Mouse (Mus musculus) mouse embryonic stem cell (cell line): Measurements from ENCODE around the gene Uchl3.

Experiments
- in situ Hi-C, 2 experiments: fragments of 300-500 bp; cut with MboI; formaldehyde crosslinking; loops; 1 replicate in 1 of 2; 3 replicates in 1 of 2; pipeline ENCODE4 v1.14.3; 2019 to 2020; ENCODE audit warnings: low sequenced_read_pairs in 2 of 2, low pct_unique_long_range_greater_than_20kb in 1 of 2, mixed read lengths in 1 of 2; ENCODE audit not compliant: unreplicated experiment in 1 of 2

The Uchl3 gene

DNA sequence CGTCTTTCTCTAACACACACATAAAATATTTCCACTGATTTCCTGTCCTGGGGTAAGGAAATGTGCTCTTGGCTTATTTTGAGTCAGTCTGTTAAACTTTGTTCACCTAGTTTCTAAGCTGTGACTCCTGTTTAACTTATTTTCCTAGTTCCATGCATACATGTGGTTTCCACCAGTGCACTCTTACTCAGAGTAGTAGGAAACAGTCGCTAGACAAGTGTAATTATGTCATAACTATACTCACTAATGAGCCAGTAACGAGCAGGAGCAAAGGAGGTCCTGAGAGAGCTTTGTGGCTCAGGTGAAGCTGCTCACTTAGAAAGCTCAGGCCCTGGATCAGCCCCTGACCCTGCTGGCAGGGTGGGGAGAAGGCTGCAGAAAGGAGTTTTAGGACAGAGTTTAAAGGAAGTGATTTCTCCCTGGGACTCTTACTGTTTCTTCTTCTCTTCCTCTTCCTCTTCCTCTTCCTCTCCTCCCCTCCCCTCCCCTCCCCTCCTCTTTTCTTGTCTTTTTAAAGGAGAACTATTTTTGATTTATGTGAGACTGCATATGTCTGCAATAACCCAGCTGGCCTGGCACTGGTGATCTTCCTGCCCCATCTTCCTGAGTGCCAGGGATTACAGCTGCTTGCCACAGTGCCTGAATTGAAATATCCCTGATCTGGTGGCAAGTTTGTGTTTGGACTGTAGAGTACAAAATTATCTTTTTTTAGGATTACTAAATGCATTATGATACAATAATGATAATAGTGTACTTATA lies 8.1 kb downstream of the Uchl3 start:
- in situ Hi-C loops = no loop called here

DNA sequence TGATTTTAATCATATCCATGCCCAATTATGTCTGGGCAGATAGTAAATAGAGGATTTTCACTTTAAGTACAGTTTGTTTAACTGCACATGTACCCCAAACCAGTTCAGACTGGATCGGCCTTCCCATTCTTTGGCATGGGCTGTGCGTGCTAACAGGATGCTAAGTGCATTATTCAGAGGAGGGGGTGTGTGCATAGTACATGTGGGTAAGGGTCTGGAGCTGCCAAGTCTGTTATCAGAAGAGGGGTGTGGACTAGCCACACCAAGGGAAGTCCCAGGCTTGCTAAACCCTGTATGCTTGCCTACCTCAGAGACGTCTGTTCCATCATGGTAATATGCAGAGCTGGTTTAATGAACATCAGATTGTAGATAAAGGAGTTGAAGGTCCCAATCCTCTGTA lies 10.5 kb downstream of the Uchl3 start:
- in situ Hi-C loops = no loop called here

GRCm38 (mm10) chr14:101666056-101666455 lies 12.3 kb downstream of the Uchl3 start:
- in situ Hi-C loops = no loop called here

DNA sequence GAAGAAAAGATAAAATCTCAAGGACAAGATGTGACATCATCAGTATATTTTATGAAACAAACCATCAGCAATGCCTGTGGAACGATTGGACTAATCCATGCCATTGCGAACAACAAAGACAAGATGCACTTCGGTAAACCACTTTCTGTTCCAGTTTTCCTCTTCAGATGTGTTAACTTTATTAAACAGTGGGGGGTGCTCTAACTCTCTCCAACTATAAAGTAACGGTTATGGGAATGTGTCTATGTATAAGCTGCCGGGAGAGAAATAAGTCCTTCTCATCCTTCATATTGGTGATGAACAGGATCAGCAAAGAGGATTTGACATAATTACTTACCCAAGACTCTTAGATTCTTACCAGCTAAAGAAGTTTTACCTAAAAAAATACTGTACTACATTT lies 12.8 kb downstream of the Uchl3 start:
- in situ Hi-C loops = no loop called here

- in situ Hi-C loops = no loop called here
Observed at GRCm38 (mm10) chr14:101668626-101669025, 14.9 kb downstream of the Uchl3 start.

DNA sequence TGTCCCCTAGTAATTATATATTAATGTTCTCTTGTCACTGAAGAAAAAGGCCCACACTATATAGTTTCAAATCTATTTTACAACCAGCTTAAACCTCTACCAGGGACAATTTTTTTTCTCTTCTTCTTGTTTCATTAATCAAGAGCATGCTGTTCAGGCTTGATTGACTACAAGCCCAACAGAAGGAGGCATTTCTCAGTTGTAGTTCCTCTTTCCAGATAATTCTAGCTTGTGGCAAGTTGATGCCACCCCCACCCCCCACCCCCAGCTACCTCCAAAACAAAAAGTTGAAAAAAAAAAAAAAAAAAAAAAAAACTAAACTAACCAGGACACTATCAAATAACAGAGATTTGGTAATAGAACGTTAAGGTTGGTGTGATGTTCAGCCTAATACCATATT lies 18.5 kb downstream of the Uchl3 start:
- in situ Hi-C loops = no loop called here

GRCm38 (mm10) chr14:101687696-101688095 lies 33.9 kb downstream of the Uchl3 start:
- in situ Hi-C loops = no loop called here

DNA sequence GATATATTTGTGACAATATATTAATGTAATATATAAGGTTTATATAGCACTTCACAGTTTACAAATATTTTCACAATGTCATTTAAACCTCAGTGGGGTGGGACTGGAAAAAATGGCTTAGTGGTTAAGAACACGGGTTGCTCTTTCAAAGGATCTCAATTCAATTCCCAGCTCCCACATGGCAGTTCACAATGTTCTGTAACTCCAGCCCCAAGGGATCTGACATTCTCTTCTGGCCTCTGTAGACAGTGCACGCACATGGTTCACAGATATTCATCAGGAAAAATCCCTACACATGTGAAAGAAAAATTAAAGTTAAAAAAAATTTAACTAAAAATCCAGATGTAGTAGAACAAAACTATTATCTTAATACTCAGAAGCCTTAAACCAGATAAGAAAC lies 34.6 kb downstream of the Uchl3 start:
- in situ Hi-C loops = no loop called here

GRCm38 (mm10) chr14:101704479-101704878 lies 50.7 kb downstream of the Uchl3 start:
- in situ Hi-C loops = no loop called here

GRCm38 (mm10) chr14:101707088-101707487 lies 53.3 kb downstream of the Uchl3 start:
- in situ Hi-C loops = no loop called here

DNA sequence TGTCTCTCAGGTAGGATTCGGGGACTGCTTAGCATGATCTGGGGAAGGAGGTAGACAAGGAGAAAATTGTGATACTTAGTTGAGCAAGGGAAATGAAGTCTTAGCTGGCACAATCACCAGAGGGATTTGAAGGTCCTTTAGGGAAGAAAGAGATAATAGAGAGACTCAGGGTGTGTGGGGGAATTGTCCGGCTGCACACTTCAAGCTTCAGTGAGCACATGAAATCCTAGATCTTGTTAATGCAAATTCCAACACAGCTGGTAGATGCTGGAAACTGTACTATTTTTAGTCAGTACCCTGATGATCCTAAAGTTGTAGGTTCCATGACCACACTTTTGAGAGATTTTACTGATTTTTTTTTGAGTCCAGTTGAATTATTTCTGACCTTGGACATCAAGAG lies 60.6 kb downstream of the Uchl3 start:
- in situ Hi-C loops = no loop called here

DNA sequence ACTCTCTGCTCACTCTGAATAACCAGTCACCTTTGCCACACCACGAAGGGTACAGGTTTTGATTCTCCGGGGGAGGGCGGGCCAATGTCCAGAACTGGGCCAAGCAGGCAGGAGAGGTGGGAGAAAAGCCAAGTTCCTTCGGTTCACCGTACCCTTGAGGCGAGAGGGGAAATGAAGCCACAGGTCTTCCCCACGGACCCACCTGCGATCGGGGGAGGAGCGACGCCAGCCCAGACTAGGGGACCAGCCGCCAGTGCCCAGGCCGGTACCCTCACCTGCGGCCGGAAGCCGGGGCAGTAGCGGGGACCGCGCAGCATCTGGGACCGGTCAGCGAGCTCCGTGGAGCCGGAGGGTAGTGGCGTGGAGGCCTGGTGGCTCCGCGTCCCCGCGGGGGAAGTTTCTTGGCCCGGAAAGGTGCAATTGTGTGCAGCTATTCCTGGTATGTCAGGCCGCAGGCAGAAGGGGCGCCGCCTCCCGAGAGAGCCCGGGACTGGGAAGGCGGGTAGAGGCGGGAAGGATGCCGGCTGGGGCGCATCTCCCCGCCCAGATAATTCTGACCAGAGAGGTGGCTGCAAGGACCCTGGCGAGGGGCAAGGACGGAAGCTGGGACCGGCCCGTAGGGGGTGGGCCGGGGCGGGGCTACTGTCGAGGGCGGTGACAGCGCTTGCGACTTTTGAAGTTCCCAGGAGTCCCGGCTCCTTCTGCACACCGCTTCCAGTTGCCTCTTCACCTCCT lies 75.6 kb downstream of the Uchl3 start, which contains the start of the genes Gm9922 and Lmo7:
Gene Gm9922 (minus strand): TSS at position 578 of the 735 bp plus-strand sequence.
Gene Lmo7 (plus strand): TSS at position 721 of the 735 bp plus-strand sequence.
- in situ Hi-C loops = no loop called here

DNA sequence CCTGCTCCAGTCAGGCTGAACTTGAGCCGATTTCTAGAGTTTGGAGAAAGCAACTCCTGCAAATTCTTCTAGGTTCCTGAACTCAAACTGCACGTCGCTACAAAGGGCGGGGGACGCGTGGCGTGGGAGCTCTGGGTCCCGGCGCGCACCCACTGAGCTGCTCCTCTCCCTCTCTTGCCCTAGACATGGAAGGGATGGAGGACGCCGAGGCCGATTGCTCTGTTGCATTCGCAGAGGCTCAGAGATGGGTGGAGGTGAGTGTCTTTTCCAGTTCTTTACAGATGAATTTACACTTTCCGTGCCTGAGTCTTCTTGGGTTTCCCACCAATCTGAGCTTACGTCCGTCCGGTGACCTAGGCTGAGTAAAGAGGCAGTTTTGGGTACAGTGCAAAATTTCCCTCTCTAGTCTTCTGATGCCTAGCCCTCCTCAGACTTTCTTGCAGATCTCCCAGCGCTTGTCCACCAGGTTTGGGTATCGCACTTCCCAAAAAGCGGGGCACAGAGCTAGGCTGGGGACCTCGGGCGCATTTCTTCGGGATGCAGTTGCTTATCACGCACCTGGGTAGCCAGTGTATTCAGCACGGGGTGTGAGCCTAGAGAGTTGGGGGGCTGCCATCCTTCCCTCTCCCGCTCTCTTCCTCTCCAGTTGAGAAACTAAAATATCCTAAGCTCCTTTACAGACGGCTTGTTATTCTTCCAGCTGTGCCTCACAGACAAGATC lies 76.4 kb downstream of the Uchl3 start:
- in situ Hi-C loops = no loop called here

- in situ Hi-C loops = no loop called here
Observed at GRCm38 (mm10) chr14:101733542-101734303, 80.0 kb downstream of the Uchl3 start.

- in situ Hi-C loops = no loop called here
Observed at GRCm38 (mm10) chr14:101737501-101737900, 83.7 kb downstream of the Uchl3 start.
